In the genomic region with DNA sequence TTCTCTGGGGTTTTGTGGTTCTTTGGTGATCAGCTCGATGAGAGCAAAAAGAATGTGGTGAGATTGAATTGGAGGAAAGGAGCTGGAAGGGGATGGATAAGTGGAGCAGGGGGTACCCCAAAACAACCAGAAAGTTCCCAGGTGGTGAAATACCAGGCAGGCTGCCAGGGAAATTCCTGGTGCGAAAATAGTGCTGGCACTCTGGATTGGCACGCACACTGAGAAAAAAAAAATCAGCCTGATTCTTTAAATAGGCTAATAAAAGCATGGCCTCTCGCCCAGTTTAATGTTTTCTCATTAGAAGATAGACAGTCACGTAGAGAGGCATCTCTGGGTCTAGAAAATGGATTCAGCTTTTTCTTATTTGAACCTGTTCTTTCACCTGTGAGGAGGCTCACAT, we compare ENCODE assay signal across 10 mouse cellular contexts.
DNase-seq lines count a peak whose midpoint lies in the region; ATAC-seq and TF ChIP-seq lines count a peak whose summit lies in the region.
"Had no signal": no experiment of that assay in that cellular context is flagged by ENCODE, and none has a peak within 500 bp of the region (broad histone marks: within the 10 kb centered on the region; RNA-seq: fewer than 3 reads in every experiment).

No protein-coding gene starts in this region.

- H3K4me3 ChIP-seq in layer of hippocampus, adult 2 months, result no peak overlapping the region
- H3K4me3 ChIP-seq: midbrain, embryonic 13.5 days had no signal

- TF ChIP-seq POLR2A in brain, embryonic 14.5 days (IDR thresholded peaks at IDR 0.05; ENCODE audit: borderline replicate concordance, extremely low read depth, insufficient read depth, insufficient read length, poor library complexity, severe bottlenecking), result no peak

- no peak overlapping the region for H3K27ac ChIP-seq in layer of hippocampus, adult 2 months
- H3K27ac ChIP-seq: midbrain, embryonic 13.5 days had no signal

- DNase-seq in cerebellum, adult 11 months, result peak; percentile 2
- DNase-seq in cerebellum, adult 9-10 months, result no peak
- peak; percentile 22 to 41 for DNase-seq in layer of hippocampus, postnatal 10 days (ENCODE audit: low spot score in 2 of 2)
- DNase-seq in layer of hippocampus, adult 2 months (ENCODE audit: low spot score in 2 of 2), result no peak
- DNase-seq in brain, embryonic 14.5 days (ENCODE audit: low read depth), result peak; percentile 73
- DNase-seq in heart, postnatal 25 days (ENCODE audit: low spot score), result peak; percentile 13
- no peak for DNase-seq in thymus, postnatal 25 days
- DNase-seq: liver had no signal

- ATAC-seq in megakaryocyte, adult 5-6 weeks (ENCODE audit: poor library complexity, severe bottlenecking), result no peak
- ATAC-seq: midbrain, embryonic 13.5 days had no signal

- no peak for TF ChIP-seq CTCF in layer of hippocampus, adult 2 months (conservative IDR thresholded peaks at IDR 0.05)
- no peak for TF ChIP-seq CTCF in brain, embryonic 14.5 days (IDR thresholded peaks at IDR 0.05; ENCODE audit: borderline replicate concordance, extremely low read depth, insufficient read depth, insufficient read length)

- intact Hi-C loops in heart, postnatal 25 days (cut with DNase I), result loop anchor here (5.0 kb wide), 1 partner anchor 35 kb away; no protein-coding TSS in a partner anchor

Comparison
In these comparisons a context has a peak if more than half of its experiments do, and no peak if none do; other contexts are left out.
1. DNase-seq: peak in cerebellum, adult 11 months (single experiment), layer of hippocampus, postnatal 10 days (2 of 2), brain, embryonic 14.5 days (single experiment) and heart, postnatal 25 days (single experiment); none in cerebellum, adult 9-10 months (single experiment), layer of hippocampus, adult 2 months (0 of 2) and thymus, postnatal 25 days (single experiment).